ENCODE assay signal across 11 mouse cellular contexts in genomic region chr5:77170593-77170992, GRCm38 (mm10). TPM values are rescaled to one million over a fixed set of nuclear protein-coding genes. Genes with fewer than 3 reads are reported as not detected.
A peak's percentile ranks its signal among the peaks of the same experiment; 100 is the strongest.
DNase-seq lines count a peak whose midpoint lies in the region; ATAC-seq and TF ChIP-seq lines count a peak whose summit lies in the region.
"Had no signal": no experiment of that assay in that cellular context is flagged by ENCODE, and none has a peak within 500 bp of the region (broad histone marks: within the 10 kb centered on the region; RNA-seq: fewer than 3 reads in every experiment).

No protein-coding gene starts in this region.

- no peak overlapping the region for H3K9ac ChIP-seq in intestine, postnatal 0 days (ENCODE audit: low read depth, low read length)
- H3K9ac ChIP-seq: embryonic facial prominence, embryonic 12.5 days; neural tube, embryonic 13.5 days had no signal

- H3K4me1 ChIP-seq in cerebellum, adult 2 months (ENCODE audit: control insufficient read depth, insufficient read depth, low read length) = no peaks in the 10 kb centered on the region
- H3K4me1 ChIP-seq in intestine, postnatal 0 days (replicated peaks; ENCODE audit: control insufficient read depth, insufficient read depth, low read length) = no peaks in the 10 kb centered on the region
- H3K4me1 ChIP-seq: neural tube, embryonic 13.5 days had no signal

- no peaks in the 10 kb centered on the region for H3K36me3 ChIP-seq in intestine, postnatal 0 days (ENCODE audit: control insufficient read depth, insufficient read depth)
- no peaks in the 10 kb centered on the region for H3K36me3 ChIP-seq in splenic B cell, adult 2 months (ENCODE audit: control insufficient read depth, insufficient read depth, low read length, poor library complexity, severe bottlenecking)
- H3K36me3 ChIP-seq: embryonic facial prominence, embryonic 12.5 days; neural tube, embryonic 13.5 days had no signal

- TF ChIP-seq POLR2A in cerebellum, adult 2 months (IDR thresholded peaks at IDR 0.05; ENCODE audit: borderline replicate concordance, insufficient read depth, low read length) = no peak

- H3K27me3 ChIP-seq in cerebellum, adult 2 months (ENCODE audit: control insufficient read depth, insufficient read depth, low read length) = no peaks in the 10 kb centered on the region
- no peaks in the 10 kb centered on the region for H3K27me3 ChIP-seq in intestine, postnatal 0 days (replicated peaks; ENCODE audit: control insufficient read depth, insufficient read depth, low read length)
- H3K27me3 ChIP-seq in splenic B cell, adult 2 months (ENCODE audit: control insufficient read depth, insufficient read depth, low read length, poor library complexity, severe bottlenecking) = no peaks in the 10 kb centered on the region; the same call in 1 of the 2 replicates
- H3K27me3 ChIP-seq: embryonic facial prominence, embryonic 12.5 days; neural tube, embryonic 13.5 days had no signal

- TF ChIP-seq CTCF in cerebellum, adult 2 months (IDR thresholded peaks at IDR 0.05; ENCODE audit: borderline replicate concordance, insufficient read depth, low read depth, low read length) = peak; percentile 15; the same call in 1 of the 2 replicates
- peak; percentile 87 for TF ChIP-seq CTCF in intestine, postnatal 0 days (IDR thresholded peaks at IDR 0.05; ENCODE audit: low read depth)

- no peak overlapping the region for H3K27ac ChIP-seq in cerebellum, adult 2 months (ENCODE audit: insufficient read depth, low read length)
- no peak overlapping the region for H3K27ac ChIP-seq in intestine, postnatal 0 days (ENCODE audit: low read depth, low read length)
- H3K27ac ChIP-seq: embryonic facial prominence, embryonic 12.5 days; neural tube, embryonic 13.5 days had no signal

- no peak overlapping the region for H3K4me3 ChIP-seq in cerebellum, adult 2 months (replicated peaks; ENCODE audit: insufficient read depth, low read depth, low read length)
- no peak overlapping the region for H3K4me3 ChIP-seq in intestine, postnatal 0 days (ENCODE audit: low read depth, low read length)
- H3K4me3 ChIP-seq: embryonic facial prominence, embryonic 12.5 days; neural tube, embryonic 13.5 days had no signal

- WGBS in cerebellum, adult 2 months = 61% methylated on average over 5 of the region's 5 CpGs
- WGBS in intestine, postnatal 0 days = 53% methylated on average over 4 of the region's 5 CpGs

- peak in 1 of 2 experiments; percentile 8 for DNase-seq in cerebellum, adult 2 months
- no peak for DNase-seq in cerebellum, adult 11-12 months
- DNase-seq in left cerebral cortex, postnatal 14 days (ENCODE audit: low spot score in 2 of 2) = peak; percentile 34 to 36
- no peak for DNase-seq in left cerebral cortex, adult 11 months (ENCODE audit: low spot score)
- peak; percentile 8 for DNase-seq in cerebellum, adult 9-11 months
- peak; percentile 58 for DNase-seq in splenic B cell, adult 2 months (ENCODE audit: low read depth, low spot score)
- no peak for DNase-seq in urinary bladder, postnatal 36 days (ENCODE audit: low spot score in 2 of 2)

- no peaks in the 10 kb centered on the region for H3K9me3 ChIP-seq in intestine, postnatal 0 days (ENCODE audit: control insufficient read depth)
- H3K9me3 ChIP-seq: embryonic facial prominence, embryonic 12.5 days; neural tube, embryonic 13.5 days had no signal

- H3K4me2 ChIP-seq in intestine, postnatal 0 days (replicated peaks; ENCODE audit: low read depth) = no peak overlapping the region
- H3K4me2 ChIP-seq: embryonic facial prominence, embryonic 12.5 days; neural tube, embryonic 13.5 days had no signal

- intact Hi-C loops in left cerebral cortex, postnatal 14 days (cut with DNase I) = no loop called here

- ATAC-seq in intestine, postnatal 0 days = no peak

RNA-seq across cellular contexts. Expression of gene Spink2, which starts 40.7 kb away (rescaled TPM):
- 0.21 TPM in 1 of 2 replicates, not detected in the other for polyA plus RNA-seq in cerebellum, adult 2 months (2012; rRNA removed)
- total RNA-seq in left cerebral cortex, postnatal 14 days (2021) = not detected
- polyA plus RNA-seq in intestine, postnatal 0 days (2015; fragmentation: Nextera tagmentation; extraction: Ambion mirVana) = 1.3 and 1.4 TPM in 2 replicates
- total RNA-seq: left cerebral cortex, adult 18-20 months had no signal

RNA-seq across cellular contexts. Expression of gene Hopx, which starts 55.7 kb away (rescaled TPM):
- polyA plus RNA-seq in cerebellum, adult 2 months (2012; rRNA removed) = 238 and 272 TPM in 2 replicates
- 10 to 100 TPM; 21.4 to 26.3 TPM for total RNA-seq in left cerebral cortex, postnatal 14 days (2021)
- polyA plus RNA-seq in intestine, postnatal 0 days (2015; fragmentation: Nextera tagmentation; extraction: Ambion mirVana) = 10.5 and 12.0 TPM in 2 replicates

Comparison
In these comparisons a context has a peak if more than half of its experiments do, and no peak if none do; other contexts are left out.
1. DNase-seq: peak in left cerebral cortex, postnatal 14 days (2 of 2), cerebellum, adult 9-11 months (single experiment) and splenic B cell, adult 2 months (single experiment); none in cerebellum, adult 11-12 months (single experiment), left cerebral cortex, adult 11 months (single experiment) and urinary bladder, postnatal 36 days (0 of 2).
2. RNA of gene Hopx, which starts 55.7 kb away (polyA plus RNA-seq): 238 to 272 TPM in cerebellum, adult 2 months; 10.5 to 12.0 TPM in intestine, postnatal 0 days; every median in the first group is over 10 times any median in the second.